Mouse (Mus musculus) midbrain, embryonic 15.5 days (tissue): ENCODE data around the gene Copz2. TPM values are rescaled to one million over a fixed set of nuclear protein-coding genes. Genes with fewer than 3 reads are reported as not detected.
A peak's percentile ranks its signal among the peaks of the same experiment; 100 is the strongest.

ENCODE experiments used
- ATAC-seq: fragments of 200-750 bp; cut with Nextera tagmentation; replicated peaks from 2 replicates; pipeline ENCODE4 v1.8.0; 2017; ENCODE audit warnings: moderate TSS enrichment
- H3K27ac ChIP-seq: fragments of 300-500 bp; sonication (generic); 2 replicates; pipeline ENCODE4 v1.5.1; 2015; ENCODE audit warnings: mild to moderate bottlenecking, inconsistent platforms
- H3K27me3 ChIP-seq: fragments of 300-500 bp; sonication (generic); replicated peaks from 2 replicates; pipeline ENCODE4 v1.6.1; 2015; ENCODE audit warnings: inconsistent platforms
- H3K36me3 ChIP-seq: fragments of 300-500 bp; sonication (generic); replicated peaks from 2 replicates; pipeline ENCODE4 v1.6.1; 2015; ENCODE audit warnings: inconsistent platforms
- H3K4me1 ChIP-seq: fragments of 300-500 bp; sonication (generic); 2 replicates; pipeline ENCODE4 v1.6.1; 2015; ENCODE audit warnings: inconsistent platforms
- H3K4me2 ChIP-seq: fragments of 300-500 bp; sonication (generic); 2 replicates; pipeline ENCODE4 v1.6.1; 2015; ENCODE audit warnings: inconsistent platforms, mild to moderate bottlenecking, moderate library complexity
- H3K4me3 ChIP-seq: fragments of 300-500 bp; sonication (generic); 2 replicates; pipeline ENCODE4 v1.5.1; 2015; ENCODE audit warnings: mild to moderate bottlenecking, inconsistent platforms
- H3K9ac ChIP-seq: fragments of 300-500 bp; sonication (generic); 2 replicates; pipeline ENCODE4 v1.6.1; 2015; ENCODE audit warnings: mild to moderate bottlenecking, inconsistent platforms
- H3K9me3 ChIP-seq: fragments of 300-500 bp; sonication (generic); 2 replicates; pipeline ENCODE4 v1.6.1; 2016; ENCODE audit warnings: inconsistent platforms
- WGBS: fragments of 180-500 bp; shearing (Covaris S2); methylation state at CpG from one replicate; pipeline ENCODE4 v1.1.7; 2015; ENCODE audit warnings: mixed read lengths; 5-methylcytosine and 5-hydroxymethylcytosine counted together
- polyA plus RNA-seq: library from polyadenylated mRNA; unstranded; fragments of >200 nt; fragmentation: Nextera tagmentation; extraction: Ambion mirVana; gene quantifications from 2 replicates; pipeline ENCODE4 v1.2.1, GENCODE M21; 2015

Gene Copz2
- polyA plus RNA-seq, 1 experiment from 2014 or later, result 19.9 TPM

GRCm38 (mm10) chr11:96821956-96822355, 27.7 kb upstream of the Copz2 start:
- Histone ChIP-seq H3K4me1 (peaks cover 44% of the 10 kb centered on the region), H3K4me3 (no peak overlapping the region), H3K9me3 (no peaks in the 10 kb centered on the region), H3K9ac (no peak overlapping the region), H3K27ac (no peak overlapping the region), H3K4me2 (no peak overlapping the region), H3K36me3 (peaks cover 47% of the 10 kb centered on the region), H3K27me3 (no peaks in the 10 kb centered on the region)
- WGBS, result 95% methylated on average over 10 of the region's 10 CpGs
- ATAC-seq, result no peak

- H3K4me1 ChIP-seq, result peaks cover 53% of the 10 kb centered on the region
- WGBS, result 39% methylated on average over 4 of the region's 4 CpGs
- ATAC-seq, result no peak
- H3K27me3 ChIP-seq, result no peaks in the 10 kb centered on the region
- H3K27ac ChIP-seq, result peak overlapping the region; percentile 88; the same call in 1 of the 2 replicates
- H3K36me3 ChIP-seq, result peaks cover 45% of the 10 kb centered on the region
- H3K9ac ChIP-seq, result 0 out of 2 replicates have a peak overlapping the region, but pooled peaks have one; percentile 53
- no peaks in the 10 kb centered on the region for H3K9me3 ChIP-seq
- H3K4me3 ChIP-seq, result peak overlapping the region; percentile 49
- peak overlapping the region; percentile 94 for H3K4me2 ChIP-seq
These were observed 26.8 kb upstream of the Copz2 start for GRCm38 (mm10) chr11:96822675-96823470.

- peak overlapping the region; percentile 94 for H3K4me2 ChIP-seq
- H3K36me3 ChIP-seq, result peaks cover 39% of the 10 kb centered on the region
- H3K4me3 ChIP-seq, result peak overlapping the region; percentile 49
- ATAC-seq, result peak; percentile 61
- no peaks in the 10 kb centered on the region for H3K9me3 ChIP-seq
- peak overlapping the region; percentile 88 for H3K27ac ChIP-seq
- H3K4me1 ChIP-seq, result peaks cover 59% of the 10 kb centered on the region
- no peaks in the 10 kb centered on the region for H3K27me3 ChIP-seq
- H3K9ac ChIP-seq, result peak overlapping the region; percentile 53
- WGBS, result 5% methylated on average over 12 of the region's 13 CpGs
These were observed 26.2 kb upstream of the Copz2 start for GRCm38 (mm10) chr11:96823471-96823837.

GRCm38 (mm10) chr11:96823880-96824782, 25.5 kb upstream of the Copz2 start:
- H3K9me3 ChIP-seq, result no peaks in the 10 kb centered on the region

GRCm38 (mm10) chr11:96824783-96825495, 24.7 kb upstream of the Copz2 start:
- WGBS, result 43% methylated on average over 7 of the region's 7 CpGs
- no peak for ATAC-seq
- H3K4me3 ChIP-seq, result peak overlapping the region; percentile 49; the same call in 1 of the 2 replicates
- peaks cover 66% of the 10 kb centered on the region for H3K4me1 ChIP-seq
- no peaks in the 10 kb centered on the region for H3K9me3 ChIP-seq
- H3K9ac ChIP-seq, result peak overlapping the region; percentile 24; the same call in 1 of the 2 replicates
- H3K27ac ChIP-seq, result peak overlapping the region; percentile 88
- H3K27me3 ChIP-seq, result no peaks in the 10 kb centered on the region
- H3K36me3 ChIP-seq, result peaks cover 25% of the 10 kb centered on the region
- H3K4me2 ChIP-seq, result peak overlapping the region; percentile 94

More at GRCm38 (mm10) chr11:96823880-96824782, 25.5 kb upstream of the Copz2 start:
- under 1% methylated on average over 25 of the region's 26 CpGs for WGBS
- ATAC-seq, result peak; percentile 89
- Histone ChIP-seq H3K4me2 (peak overlapping the region; percentile 94), H3K4me1 (peaks cover 65% of the 10 kb centered on the region), H3K9ac (peak overlapping the region; percentile 53), H3K27me3 (no peaks in the 10 kb centered on the region), H3K4me3 (peak overlapping the region; percentile 49), H3K27ac (peak overlapping the region; percentile 88), H3K36me3 (peaks cover 33% of the 10 kb centered on the region)

- Histone ChIP-seq H3K4me2 (peak overlapping the region; percentile 94; the same call in 1 of the 2 replicates), H3K4me1 (peaks cover 70% of the 10 kb centered on the region), H3K9me3 (no peaks in the 10 kb centered on the region), H3K27me3 (no peaks in the 10 kb centered on the region), H3K36me3 (peaks cover 9% of the 10 kb centered on the region), H3K9ac (peak overlapping the region; percentile 23; the same call in 1 of the 2 replicates), H3K4me3 (0 out of 2 replicates have a peak overlapping the region, but pooled peaks have one; percentile 7), H3K27ac (no peak overlapping the region)
- no peak for ATAC-seq
- 76% methylated on average over 2 of the region's 2 CpGs for WGBS
These were observed 23.2 kb upstream of the Copz2 start for GRCm38 (mm10) chr11:96826481-96826880.

GRCm38 (mm10) chr11:96827062-96827581, 22.5 kb upstream of the Copz2 start:
- H3K9ac ChIP-seq, result no peak overlapping the region; the same call in 1 of the 2 replicates
- peaks cover 70% of the 10 kb centered on the region for H3K4me1 ChIP-seq
- no peak for ATAC-seq
- WGBS, result 79% methylated on average over 12 of the region's 12 CpGs
- H3K36me3 ChIP-seq, result peaks cover 4% of the 10 kb centered on the region
- H3K4me2 ChIP-seq, result peak overlapping the region; percentile 94; the same call in 1 of the 2 replicates
- no peak overlapping the region for H3K27ac ChIP-seq
- no peaks in the 10 kb centered on the region for H3K9me3 ChIP-seq
- no peaks in the 10 kb centered on the region for H3K27me3 ChIP-seq
- peak overlapping the region; percentile 7; the same call in 1 of the 2 replicates for H3K4me3 ChIP-seq

GRCm38 (mm10) chr11:96827917-96828316, 21.8 kb upstream of the Copz2 start:
- 81% methylated on average over 9 of the region's 9 CpGs for WGBS
- Histone ChIP-seq H3K4me2 (peak overlapping the region; percentile 88), H3K4me1 (peaks cover 63% of the 10 kb centered on the region), H3K27me3 (no peaks in the 10 kb centered on the region), H3K9ac (no peak overlapping the region), H3K4me3 (no peak overlapping the region), H3K9me3 (no peaks in the 10 kb centered on the region), H3K36me3 (peaks cover 4% of the 10 kb centered on the region), H3K27ac (no peak overlapping the region)
- no peak for ATAC-seq

GRCm38 (mm10) chr11:96828881-96829280, 20.8 kb upstream of the Copz2 start:
- H3K4me3 ChIP-seq, result peak overlapping the region; percentile 98
- peak overlapping the region; percentile 88 for H3K4me2 ChIP-seq
- no peak for ATAC-seq
- H3K27me3 ChIP-seq, result no peaks in the 10 kb centered on the region
- H3K36me3 ChIP-seq, result peaks cover 4% of the 10 kb centered on the region
- 13% methylated on average over 10 of the region's 10 CpGs for WGBS
- H3K9me3 ChIP-seq, result no peaks in the 10 kb centered on the region
- peak overlapping the region; percentile 80 for H3K9ac ChIP-seq
- peaks cover 55% of the 10 kb centered on the region for H3K4me1 ChIP-seq
- H3K27ac ChIP-seq, result peak overlapping the region; percentile 96

GRCm38 (mm10) chr11:96829403-96829812, 20.3 kb upstream of the Copz2 start:
- under 1% methylated on average over 33 of the region's 33 CpGs for WGBS
- H3K4me2 ChIP-seq, result peak overlapping the region; percentile 88
- H3K27ac ChIP-seq, result peak overlapping the region; percentile 96
- no peaks in the 10 kb centered on the region for H3K27me3 ChIP-seq
- H3K9ac ChIP-seq, result peak overlapping the region; percentile 80
- H3K36me3 ChIP-seq, result peaks cover 4% of the 10 kb centered on the region
- no peaks in the 10 kb centered on the region for H3K9me3 ChIP-seq
- peaks cover 52% of the 10 kb centered on the region for H3K4me1 ChIP-seq
- ATAC-seq, result peak; percentile 46
- peak overlapping the region; percentile 98 for H3K4me3 ChIP-seq

- H3K36me3 ChIP-seq, result peaks cover 4% of the 10 kb centered on the region
- no peaks in the 10 kb centered on the region for H3K9me3 ChIP-seq
- no peaks in the 10 kb centered on the region for H3K27me3 ChIP-seq
- peak within 1 kb of the TSS; percentile 88 for H3K4me2 ChIP-seq
- under 1% methylated on average over 51 of the region's 51 CpGs for WGBS
- H3K9ac ChIP-seq, result peak within 1 kb of the TSS; percentile 80
- peaks cover 46% of the 10 kb centered on the region for H3K4me1 ChIP-seq
- H3K27ac ChIP-seq, result peak within 1 kb of the TSS; percentile 96
- H3K4me3 ChIP-seq, result peak within 1 kb of the TSS; percentile 98
- peak; percentile 100 for ATAC-seq
These were observed 19.7 kb upstream of the Copz2 start, which contains the start of gene Nfe2l1 for GRCm38 (mm10) chr11:96829813-96830538. TSS of gene Nfe2l1 (minus strand) at chr11:96829968.
